Mouse (Mus musculus) CH12.LX (cell line): ENCODE measurements around the gene Adamtsl5. TPM values are rescaled to one million over a fixed set of nuclear protein-coding genes. Genes with fewer than 3 reads are reported as not detected.
"Not testable (repeated sequence)": the region's sequence is repeated elsewhere in the genome, so short reads cannot be mapped to it uniquely, and the experiment has no call there.

Source experiments
- DNase-seq: peaks from one replicate; pipeline ENCODE4 v3.0.0-alpha.2; 2013; ENCODE audit errors: extremely low read depth
- H3K27ac ChIP-seq: 2 replicates; pipeline ENCODE4 v1.5.1; 2012; ENCODE audit warnings: low read depth, mild to moderate bottlenecking, control low read depth, moderate library complexity; ENCODE audit not compliant: insufficient read depth
- H3K27me3 ChIP-seq: replicated peaks from 2 replicates; pipeline ENCODE3; 2012; ENCODE audit warnings: inconsistent platforms
- H3K36me3 ChIP-seq, 2 experiments: replicated peaks in 1 of 2; 2 replicates each; pipeline versions ENCODE3 to v1.6.1; 2012; ENCODE audit warnings: inconsistent platforms in 1 of 2, low read length in 1 of 2, mild to moderate bottlenecking in 1 of 2, mixed read lengths in 1 of 2, moderate library complexity in 1 of 2; ENCODE audit not compliant: control insufficient read depth in 1 of 2, insufficient read depth in 1 of 2
- H3K4me1 ChIP-seq, 2 experiments: 2 replicates each; pipeline ENCODE4 v1.6.1; 2012; ENCODE audit warnings: inconsistent platforms in 1 of 2, moderate library complexity in 1 of 2; ENCODE audit not compliant: insufficient read depth in 2 of 2, control insufficient read depth in 1 of 2
- H3K4me2 ChIP-seq: 2 replicates; pipeline ENCODE4 v1.6.1; 2012; ENCODE audit warnings: low read depth, mild to moderate bottlenecking, control low read depth; ENCODE audit not compliant: poor library complexity, insufficient read depth, severe bottlenecking
- H3K4me3 ChIP-seq, 3 experiments: fragments of 150-350 bp in 1 of 3; sonication (generic) in 1 of 3; replicated peaks in 1 of 3; 2 replicates each; pipeline versions ENCODE3 to v1.5.1; 2011 to 2012; ENCODE audit warnings: low read depth in 2 of 3, low read length in 2 of 3, mild to moderate bottlenecking in 2 of 3, moderate library complexity in 2 of 3, control low read depth in 1 of 3, improper control_type of control experiment in 1 of 3, inconsistent platforms in 1 of 3, mixed read lengths in 1 of 3; ENCODE audit not compliant: poor library complexity in 1 of 3
- H3K79me2 ChIP-seq: replicated peaks from 2 replicates; pipeline ENCODE4 v1.6.1; 2012; ENCODE audit warnings: mild to moderate bottlenecking, moderate library complexity; ENCODE audit not compliant: control insufficient read depth, poor library complexity, insufficient read depth, severe bottlenecking; ENCODE audit errors: extremely low read depth
- H3K9ac ChIP-seq: 2 replicates; pipeline ENCODE4 v1.6.1; 2012; ENCODE audit warnings: low read depth, mild to moderate bottlenecking, control low read depth, moderate library complexity; ENCODE audit not compliant: insufficient read depth
- H3K9me3 ChIP-seq: replicated peaks from 2 replicates; pipeline ENCODE3; 2012; ENCODE audit warnings: low read length, inconsistent platforms, mixed read lengths
- CHD1 ChIP-seq: IDR thresholded peaks from 2 replicates; pipeline ENCODE4 v1.6.1; 2012; ENCODE audit warnings: low read depth, low read length, improper control_type of control experiment, inconsistent platforms
- CTCF ChIP-seq, 2 experiments: IDR thresholded peaks in 1 of 2; conservative IDR thresholded peaks in 1 of 2; 2 replicates each; pipeline ENCODE4 v1.5.1; 2011 to 2012; ENCODE audit warnings: low read depth in 2 of 2, low read length in 2 of 2, improper control_type of control experiment in 1 of 2, inconsistent platforms in 1 of 2, mild to moderate bottlenecking in 1 of 2, moderate library complexity in 1 of 2
- E2F4 ChIP-seq: IDR thresholded peaks from 2 replicates; pipeline ENCODE4 v1.6.1; 2011; ENCODE audit warnings: low read depth, low read length, improper control_type of control experiment; ENCODE audit not compliant: insufficient replicate concordance
- GABPA ChIP-seq: IDR thresholded peaks from 2 replicates; pipeline ENCODE4 v1.6.1; 2012; ENCODE audit warnings: low read depth, low read length, improper control_type of control experiment, inconsistent platforms; ENCODE audit not compliant: insufficient replicate concordance
- IRF4 ChIP-seq: IDR thresholded peaks from 2 replicates; pipeline ENCODE4 v1.6.1; 2014; ENCODE audit warnings: low read depth, mild to moderate bottlenecking, inconsistent platforms, low read length, improper control_type of control experiment
- JUND ChIP-seq: conservative IDR thresholded peaks from 2 replicates; pipeline ENCODE4 v1.6.1; 2011; ENCODE audit warnings: low read depth, low read length, improper control_type of control experiment
- KAT2A ChIP-seq: IDR thresholded peaks from 2 replicates; pipeline ENCODE4 v1.6.1; 2012; ENCODE audit warnings: low read length, improper control_type of control experiment, inconsistent platforms; ENCODE audit not compliant: insufficient replicate concordance
- MAFK ChIP-seq: IDR thresholded peaks from 2 replicates; pipeline ENCODE4 v1.6.1; 2011; ENCODE audit warnings: low read length, improper control_type of control experiment; ENCODE audit not compliant: insufficient replicate concordance
- MAX ChIP-seq: IDR thresholded peaks from 2 replicates; pipeline ENCODE4 v1.6.1; 2011; ENCODE audit warnings: low read length, improper control_type of control experiment
- MAZ ChIP-seq: IDR thresholded peaks from 2 replicates; pipeline ENCODE4 v1.6.1; 2012; ENCODE audit warnings: low read depth, mild to moderate bottlenecking, inconsistent platforms, low read length, improper control_type of control experiment, moderate library complexity
- MEF2A ChIP-seq: IDR thresholded peaks from 2 replicates; pipeline ENCODE4 v1.6.1; 2014; ENCODE audit warnings: low read depth, mild to moderate bottlenecking, inconsistent platforms, low read length, improper control_type of control experiment, borderline replicate concordance
- NELFE ChIP-seq: IDR thresholded peaks from 2 replicates; pipeline ENCODE4 v1.6.1; 2011; ENCODE audit warnings: low read depth, low read length, improper control_type of control experiment
- POLR2A ChIP-seq: IDR thresholded peaks from 2 replicates; pipeline ENCODE4 v1.6.1; 2011; ENCODE audit warnings: low read depth, mild to moderate bottlenecking, improper control_type of control experiment, low read length
- RAD21 ChIP-seq: IDR thresholded peaks from 2 replicates; pipeline ENCODE4 v1.6.1; 2011; ENCODE audit warnings: low read depth, mild to moderate bottlenecking, low read length, improper control_type of control experiment, moderate library complexity
- SMC3 ChIP-seq: IDR thresholded peaks from 2 replicates; pipeline ENCODE4 v1.6.1; 2011; ENCODE audit warnings: low read depth, low read length, improper control_type of control experiment
- TBP ChIP-seq: conservative IDR thresholded peaks from 2 replicates; pipeline ENCODE4 v1.6.1; 2011; ENCODE audit warnings: low read depth, low read length, improper control_type of control experiment
- TCF12 ChIP-seq: IDR thresholded peaks from 2 replicates; pipeline ENCODE4 v1.6.1; 2014; ENCODE audit warnings: low read depth, mild to moderate bottlenecking, inconsistent platforms, low read length, improper control_type of control experiment
- UBTF ChIP-seq: IDR thresholded peaks from 2 replicates; pipeline ENCODE4 v1.6.1; 2012; ENCODE audit warnings: low read depth, mild to moderate bottlenecking, inconsistent platforms, low read length, improper control_type of control experiment, moderate library complexity
- USF2 ChIP-seq: conservative IDR thresholded peaks from 2 replicates; pipeline ENCODE4 v1.6.1; 2011; ENCODE audit warnings: low read depth, low read length, improper control_type of control experiment
- ZKSCAN1 ChIP-seq: IDR thresholded peaks from 2 replicates; pipeline ENCODE4 v1.6.1; 2012; ENCODE audit warnings: low read depth, inconsistent platforms, low read length, improper control_type of control experiment, borderline replicate concordance
- ZMIZ1 ChIP-seq: IDR thresholded peaks from 2 replicates; pipeline ENCODE4 v1.6.1; 2012; ENCODE audit warnings: low read depth, mild to moderate bottlenecking, inconsistent platforms, low read length, improper control_type of control experiment
- dilution Hi-C: fragments of 300-500 bp; cut with MboI; formaldehyde crosslinking; loops from 2 replicates; pipeline ENCODE4 v1.14.3; 2020; ENCODE audit warnings: low sequenced_read_pairs; ENCODE audit not compliant: extremely low pct_unique_long_range_greater_than_20kb, extremely low pct_ligation_motif_present
- in situ Hi-C: fragments of 300-500 bp; cut with MboI; formaldehyde crosslinking; loops from 3 replicates; pipeline ENCODE4 v1.14.3; 2019; ENCODE audit warnings: low sequenced_read_pairs, low pct_ligation_motif_present, low pct_unique_long_range_greater_than_20kb, mixed read lengths
- polyA plus RNA-seq: library from polyadenylated mRNA; unstranded; fragments of >175 nt; gene quantifications from 2 replicates; pipeline ENCODE4 v1.2.1, GENCODE M21; 2012; ENCODE audit warnings: low read depth; ENCODE audit not compliant: insufficient read length
- total RNA-seq, 2 experiments: library from RNA; depleted of rRNA; stranded (reverse); fragments of 300-350 nt in 1 of 2; fragments of >200 nt in 1 of 2; gene quantifications; 2 replicates each; pipeline ENCODE4 v1.2.3; 2012 to 2014

Adamtsl5 gene
- total and polyA plus RNA-seq, 3 experiments = 0.16 to 0.55 (median 0.27) TPM

DNA sequence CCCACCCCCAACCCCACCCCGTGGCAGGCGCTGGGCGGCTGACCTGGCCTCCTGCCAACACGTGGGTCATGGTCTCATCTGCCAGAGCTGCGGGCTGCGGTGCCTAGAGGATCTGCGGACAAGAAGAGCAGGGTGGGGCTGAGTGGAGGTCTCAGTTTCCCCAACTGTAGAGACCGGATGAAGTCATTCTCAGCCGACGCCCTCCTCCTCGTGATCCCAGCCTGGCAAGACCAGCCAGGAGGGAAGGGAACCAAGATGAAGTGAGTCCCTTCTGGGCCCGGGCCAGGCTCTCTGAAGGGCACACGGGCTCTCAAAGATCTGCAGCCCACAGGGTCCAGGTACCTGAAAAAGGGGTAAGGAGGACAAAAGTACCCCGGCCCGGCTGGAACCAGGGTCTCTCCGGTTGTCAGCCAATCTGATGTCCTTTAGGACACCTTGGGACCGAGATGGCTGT lies 671 bp downstream of the Adamtsl5 start:
- H3K27ac ChIP-seq = no peak overlapping the region
- H3K9ac ChIP-seq = peak overlapping the region; percentile 41
- TF ChIP-seq ZMIZ1 (no peak), UBTF (no peak), KAT2A (no peak), MAZ (no peak), MEF2A (no peak), NELFE (no peak), E2F4 (no peak), TCF12 (no peak)
- in situ Hi-C loops (loop anchor here (5.0 kb wide), 1 partner anchor 170 kb away; the partner anchor contains the start of gene Efna2), dilution Hi-C loops (no loop called here)
- no peak for DNase-seq
- H3K79me2 ChIP-seq = no peaks in the 10 kb centered on the region
- no peaks in the 10 kb centered on the region for H3K36me3 ChIP-seq
- peak overlapping the region in 1 of 3 experiments; percentile 63 for H3K4me3 ChIP-seq
- H3K9me3 ChIP-seq = peaks cover 8% of the 10 kb centered on the region
- peaks cover 3 to 10% of the 10 kb centered on the region in 2 experiments for H3K4me1 ChIP-seq
- peak overlapping the region; percentile 72; the same call in 1 of the 2 replicates for H3K4me2 ChIP-seq
- H3K27me3 ChIP-seq = peaks cover 72% of the 10 kb centered on the region

GRCm38 (mm10) chr10:80345929-80346328 lies 2.3 kb downstream of the Adamtsl5 start:
- in situ Hi-C loops = loop anchor here (5.0 kb wide), 1 partner anchor 169 kb away; the partner anchor contains the start of gene Efna2
- H3K79me2 ChIP-seq, H3K36me3 ChIP-seq, dilution Hi-C loops, H3K4me3 ChIP-seq, H3K27ac ChIP-seq, H3K4me1 ChIP-seq, DNase-seq: not testable (repeated sequence)
- H3K27me3 ChIP-seq = peaks cover 57% of the 10 kb centered on the region
- TF ChIP-seq TBP = 0 out of 2 replicates have a peak, but pooled peaks have one; percentile 53
- TF ChIP-seq, all 38 proteins: peak for 1; not testable (repeated sequence) for 37
- H3K9me3 ChIP-seq = peaks cover 19% of the 10 kb centered on the region
- H3K4me2 ChIP-seq, H3K9ac ChIP-seq: not testable (repeated sequence)

DNA sequence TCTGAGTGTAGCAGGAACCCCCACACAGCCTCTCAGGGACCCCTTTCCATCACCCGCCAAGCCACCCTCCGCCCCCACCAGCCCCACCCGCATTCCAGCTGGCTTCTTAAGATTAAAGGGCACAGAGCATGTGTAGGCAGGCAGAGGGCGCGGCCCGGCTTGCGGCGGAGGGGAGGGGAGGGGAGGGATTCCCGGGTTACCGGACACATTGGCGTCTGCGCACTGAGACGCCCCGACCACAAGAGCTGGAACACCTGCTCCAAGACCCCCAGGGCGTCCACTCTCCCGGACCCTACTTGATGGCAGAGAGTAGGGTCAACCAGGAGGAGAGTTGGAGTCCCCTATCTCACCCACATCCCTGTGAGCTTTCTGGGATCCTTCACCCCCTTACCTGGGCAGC lies 3.1 kb downstream of the Adamtsl5 start:
- H3K4me1 ChIP-seq = peaks cover 3 to 14% of the 10 kb centered on the region in 2 experiments

More for the DNA sequence above, 3.1 kb downstream of the Adamtsl5 start:
- H3K9me3 ChIP-seq = peaks cover 19% of the 10 kb centered on the region
- no peak overlapping the region for H3K4me2 ChIP-seq
- no peaks in the 10 kb centered on the region for H3K36me3 ChIP-seq
- H3K4me3 ChIP-seq = no peak overlapping the region
- no peak overlapping the region for H3K9ac ChIP-seq
- TF ChIP-seq GABPA (no peak), RAD21 (no peak), USF2 (no peak), POLR2A (no peak), IRF4 (no peak), E2F4 (no peak), ZKSCAN1 (no peak), SMC3 (no peak), MAFK (no peak), CHD1 (no peak), CTCF (conservative IDR thresholded peaks at IDR 0.05 in 1 of 2, IDR thresholded peaks at IDR 0.05 in 1 of 2; ENCODE audit: low read depth in 2 of 2, low read length in 2 of 2) (no peak), MAX (no peak), TCF12 (no peak), JUND (no peak)
- dilution Hi-C loops = no loop called here
- in situ Hi-C loops = loop anchor here (5.0 kb wide), 1 partner anchor 168 kb away; the partner anchor contains the start of gene Efna2
- H3K27me3 ChIP-seq = peaks cover 50% of the 10 kb centered on the region
- H3K27ac ChIP-seq = no peak overlapping the region
- no peak for DNase-seq
- H3K79me2 ChIP-seq = no peaks in the 10 kb centered on the region
